Mouse (Mus musculus): Measurements from ENCODE around the gene Etv6.

DNA sequence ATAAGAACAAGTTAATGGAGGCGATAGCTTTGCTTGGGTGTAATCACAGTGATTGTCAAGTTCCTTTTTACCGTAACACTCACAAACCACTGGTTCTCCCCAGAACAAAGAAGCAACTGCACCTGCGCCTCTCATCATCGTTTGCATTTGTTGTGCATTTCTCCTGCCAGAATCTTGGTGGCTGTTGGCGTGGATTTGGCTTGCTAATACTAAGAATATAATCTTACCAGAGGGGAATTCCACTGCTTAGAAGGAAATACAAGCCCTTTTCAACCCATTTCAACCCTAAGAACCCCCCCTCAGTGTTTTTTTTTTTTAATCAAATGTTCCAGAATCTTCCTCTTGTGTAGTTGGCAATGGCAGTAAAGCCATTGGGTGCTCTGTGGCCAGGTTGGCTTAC lies 87.4 kb downstream of the Etv6 start:
- TF ChIP-seq CTCF (conservative IDR thresholded peaks at IDR 0.05; ENCODE audit: low read length) = no peak
- no peak for TF ChIP-seq POU5F1 (IDR thresholded peaks at IDR 0.05; ENCODE audit: borderline replicate concordance, low read length)
